Mouse (Mus musculus) embryonic fibroblast, embryonic 13.5 days (primary cell): Measurements from ENCODE around the gene Nipsnap1.

ENCODE experiments used
- CTCF ChIP-seq: IDR thresholded peaks from 2 replicates; pipeline ENCODE4 v1.5.1; 2011; ENCODE audit warnings: mild to moderate bottlenecking, control low read depth, low read length, moderate library complexity, borderline replicate concordance; ENCODE audit not compliant: insufficient read depth
- POLR2A ChIP-seq: IDR thresholded peaks from 2 replicates; pipeline ENCODE4 v1.6.1; 2011; ENCODE audit warnings: low read depth, mild to moderate bottlenecking, control low read depth, low read length, moderate library complexity

- TF ChIP-seq CTCF (peak; percentile 54; the same call in 1 of the 2 replicates), POLR2A (no peak)
These were observed 26.7 kb downstream of the Nipsnap1 start for GRCm38 (mm10) chr11:4900437-4900836.
